ENCODE assay signal across 9 mouse cellular contexts in the genomic region with DNA sequence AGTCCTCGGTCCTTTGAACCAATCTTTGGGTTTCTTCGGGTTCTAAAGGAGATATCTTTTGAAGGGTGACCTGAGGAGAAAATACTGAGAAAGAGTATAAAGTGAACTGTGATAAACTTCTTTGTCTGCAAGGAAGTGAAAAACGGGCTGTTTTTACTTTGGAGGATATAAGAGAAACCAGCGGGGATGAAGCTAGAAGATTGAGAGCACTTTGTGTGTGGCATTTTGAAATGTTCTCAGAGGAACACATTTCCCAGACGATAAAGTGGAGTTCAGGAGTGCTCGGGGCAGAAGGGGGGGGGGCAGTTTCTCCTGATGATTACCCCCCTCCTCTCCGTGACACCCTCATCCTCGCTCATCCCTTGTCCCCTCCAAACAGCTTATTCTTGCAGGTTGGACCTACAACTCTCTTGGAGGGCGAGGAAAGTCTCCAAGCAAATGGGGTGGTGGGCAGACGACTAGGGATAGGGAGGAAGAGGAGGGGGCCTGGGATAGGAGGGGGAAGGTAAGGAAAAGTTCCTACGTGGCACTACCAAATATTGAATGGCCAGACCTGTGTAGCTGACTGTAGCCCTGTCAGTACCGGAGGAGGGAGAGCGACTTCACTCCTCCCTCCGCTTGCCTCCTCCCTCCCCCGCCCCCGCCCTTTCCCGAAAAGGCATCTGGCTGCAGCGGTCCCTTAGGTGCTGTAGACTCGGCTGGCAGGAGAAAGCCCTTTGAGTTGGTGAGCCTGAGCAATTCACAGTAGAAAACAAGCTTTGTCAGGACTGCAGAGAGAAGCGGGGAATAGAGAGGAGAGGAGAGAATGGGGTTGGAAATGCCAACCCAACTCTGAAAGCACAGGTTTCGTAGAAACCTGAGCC. TPM values are rescaled to one million over a fixed set of nuclear protein-coding genes. Genes with fewer than 3 reads are reported as not detected.
DNase-seq lines count a peak whose midpoint lies in the region; ATAC-seq lines count a peak whose summit lies in the region.
"Had no signal": no experiment of that assay in that cellular context is flagged by ENCODE, and none has a peak within 500 bp of the region (broad histone marks: within the 10 kb centered on the region; RNA-seq: fewer than 3 reads in every experiment).

No protein-coding gene starts in this region.

- peaks cover 7% of the 10 kb centered on the region for H3K4me1 ChIP-seq in heart, embryonic 15.5 days (replicated peaks)
- H3K4me1 ChIP-seq in hindbrain, embryonic 16.5 days (ENCODE audit: control insufficient read depth, insufficient read depth, low read depth, low read length): peaks cover 2% of the 10 kb centered on the region; the same call in 1 of the 2 replicates
- peaks cover 9% of the 10 kb centered on the region for H3K4me1 ChIP-seq in midbrain, embryonic 11.5 days (ENCODE audit: control insufficient read depth, insufficient read depth, low read length)

- 2% methylated on average over 20 of the region's 21 CpGs for WGBS in heart, embryonic 15.5 days
- WGBS in hindbrain, embryonic 16.5 days: 1% methylated on average over 21 of the region's 21 CpGs
- WGBS in midbrain, embryonic 11.5 days: 1% methylated on average over 21 of the region's 21 CpGs

- no peak for DNase-seq in heart, adult 8-10 months (ENCODE audit: low spot score)
- DNase-seq in NIH3T3 (ENCODE audit: low read depth): peak; percentile 60
- DNase-seq in embryo, embryonic 9.5 days (ENCODE audit: extremely low spot score): peak; percentile 39
- peak; percentile 93 for DNase-seq in midbrain, embryonic 11.5 days (ENCODE audit: low spot score, missing footprints)
- DNase-seq in c-Kit-positive CD71-positive TER-119-positive erythroid progenitor cells, embryonic 14.5 days (ENCODE audit: low spot score): no peak
- no peak for DNase-seq in frontal cortex, postnatal 10 days (ENCODE audit: low spot score in 2 of 2)

- H3K27me3 ChIP-seq in heart, embryonic 15.5 days: no peaks in the 10 kb centered on the region
- H3K27me3 ChIP-seq in hindbrain, embryonic 16.5 days (replicated peaks; ENCODE audit: control insufficient read depth, insufficient read depth, low read length): no peaks in the 10 kb centered on the region
- no peaks in the 10 kb centered on the region for H3K27me3 ChIP-seq in midbrain, embryonic 11.5 days (ENCODE audit: control insufficient read depth, insufficient read depth, low read length)

- H3K36me3 ChIP-seq in heart, embryonic 15.5 days: no peaks in the 10 kb centered on the region
- H3K36me3 ChIP-seq in hindbrain, embryonic 16.5 days (ENCODE audit: control insufficient read depth, insufficient read depth, low read length): no peaks in the 10 kb centered on the region
- no peaks in the 10 kb centered on the region for H3K36me3 ChIP-seq in midbrain, embryonic 11.5 days (ENCODE audit: control insufficient read depth, insufficient read depth, low read length)

- H3K4me2 ChIP-seq in heart, embryonic 15.5 days: peak overlapping the region; percentile 96
- H3K4me2 ChIP-seq in hindbrain, embryonic 16.5 days (ENCODE audit: low read length): peak overlapping the region; percentile 86
- H3K4me2 ChIP-seq in midbrain, embryonic 11.5 days: peak overlapping the region; percentile 59

- H3K4me3 ChIP-seq in heart, embryonic 15.5 days: peak overlapping the region; percentile 73
- H3K4me3 ChIP-seq in hindbrain, embryonic 16.5 days (ENCODE audit: low read length): peak overlapping the region; percentile 66
- H3K4me3 ChIP-seq in midbrain, embryonic 11.5 days (ENCODE audit: low read depth, low read length): peak overlapping the region; percentile 52

- peak; percentile 73; the same call in 1 of the 2 replicates for ATAC-seq in heart, embryonic 15.5 days (replicated peaks; ENCODE audit: insufficient number of reproducible peaks, insufficient read depth, low FRiP score, low read depth)
- ATAC-seq in hindbrain, embryonic 16.5 days: peak; percentile 65
- ATAC-seq in midbrain, embryonic 11.5 days (ENCODE audit: low FRiP score): peak; percentile 17

- no peak overlapping the region for H3K27ac ChIP-seq in heart, embryonic 15.5 days
- H3K27ac ChIP-seq in hindbrain, embryonic 16.5 days (ENCODE audit: low read depth, low read length): no peak overlapping the region
- H3K27ac ChIP-seq in midbrain, embryonic 11.5 days (ENCODE audit: low read depth, low read length): no peak overlapping the region

- no peaks in the 10 kb centered on the region for H3K9me3 ChIP-seq in heart, embryonic 15.5 days (replicated peaks)
- H3K9me3 ChIP-seq in hindbrain, embryonic 16.5 days (ENCODE audit: control insufficient read depth, low read length): no peaks in the 10 kb centered on the region
- no peaks in the 10 kb centered on the region for H3K9me3 ChIP-seq in midbrain, embryonic 11.5 days (ENCODE audit: control insufficient read depth, low read length)

- peak overlapping the region; percentile 21; the same call in 1 of the 2 replicates for H3K9ac ChIP-seq in heart, embryonic 15.5 days
- peak overlapping the region; percentile 70 for H3K9ac ChIP-seq in hindbrain, embryonic 16.5 days (ENCODE audit: low read depth, low read length)
- peak overlapping the region; percentile 63 for H3K9ac ChIP-seq in midbrain, embryonic 11.5 days (ENCODE audit: low read length)

RNA-seq across cellular contexts. Expression of a gene that starts 1.2 kb away (rescaled TPM):
- 4.5 and 7.3 TPM in 2 replicates for polyA plus RNA-seq in heart, embryonic 15.5 days (2015; fragmentation: Nextera tagmentation; extraction: Ambion mirVana)
- total RNA-seq in heart, adult 8-10 months (2022): under 1 TPM in 2 of 4 experiments, not detected in 2; 0.22 to 0.32 TPM
- 12.7 and 16.9 TPM in 2 replicates for polyA plus RNA-seq in hindbrain, embryonic 16.5 days (2015; fragmentation: Nextera tagmentation; extraction: Ambion mirVana)
- 13.5 and 16.0 TPM in 2 replicates for polyA plus RNA-seq in midbrain, embryonic 11.5 days (2014; fragmentation: Nextera tagmentation; extraction: Ambion mirVana)
- total RNA-seq: liver, adult 2 months had no signal
- polyA plus RNA-seq: liver, adult 2 months had no signal

Comparison
In these comparisons a context has a peak if more than half of its experiments do, and no peak if none do; other contexts are left out.
1. ATAC-seq: peak in every context shown above with its lines; median percentile 73 in heart, embryonic 15.5 days; 65 in hindbrain, embryonic 16.5 days; 17 in midbrain, embryonic 11.5 days.
2. DNase-seq: peak in NIH3T3 (single experiment), embryo, embryonic 9.5 days (single experiment) and midbrain, embryonic 11.5 days (single experiment); none in heart, adult 8-10 months (single experiment), c-Kit-positive CD71-positive TER-119-positive erythroid progenitor cells, embryonic 14.5 days (single experiment) and frontal cortex, postnatal 10 days (0 of 2).
3. Peak in every context shown above with its lines, with median percentiles within 50 percentile points of each other: H3K4me2 ChIP-seq, H3K4me3 ChIP-seq and H3K9ac ChIP-seq.